Mouse (Mus musculus): Measurements from ENCODE around the gene Cds2. TPM values are rescaled to one million over a fixed set of nuclear protein-coding genes. Genes with fewer than 3 reads are reported as not detected.
"Not testable (repeated sequence)": the region's sequence is repeated elsewhere in the genome, so short reads cannot be mapped to it uniquely, and the experiment has no call there.

Gene Cds2
- 10 to 100 TPM; 71.2 to 73.3 TPM for total RNA-seq (2021)
- long read RNA-seq, experiment 1, full-length matches to known transcripts: 17 of 35 reads
- long read RNA-seq, experiment 1, partial matches to known transcripts: 1 of 35 reads
- long read RNA-seq, experiment 1, other reads (novel, unspliced or antisense): 17 of 35 reads
- long read RNA-seq, experiment 2, full-length matches to known transcripts: 7 of 17 reads
- long read RNA-seq, experiment 2, partial matches to known transcripts: 1 of 17 reads
- long read RNA-seq, experiment 2, other reads (novel, unspliced or antisense): 9 of 17 reads

- DNase-seq: peak; percentile 100
These were observed at the start of gene Cds2 for GRCm38 (mm10) chr2:132262879-132263398. Gene Cds2, plus strand, starts transcription at chr2:132263148.

DNA sequence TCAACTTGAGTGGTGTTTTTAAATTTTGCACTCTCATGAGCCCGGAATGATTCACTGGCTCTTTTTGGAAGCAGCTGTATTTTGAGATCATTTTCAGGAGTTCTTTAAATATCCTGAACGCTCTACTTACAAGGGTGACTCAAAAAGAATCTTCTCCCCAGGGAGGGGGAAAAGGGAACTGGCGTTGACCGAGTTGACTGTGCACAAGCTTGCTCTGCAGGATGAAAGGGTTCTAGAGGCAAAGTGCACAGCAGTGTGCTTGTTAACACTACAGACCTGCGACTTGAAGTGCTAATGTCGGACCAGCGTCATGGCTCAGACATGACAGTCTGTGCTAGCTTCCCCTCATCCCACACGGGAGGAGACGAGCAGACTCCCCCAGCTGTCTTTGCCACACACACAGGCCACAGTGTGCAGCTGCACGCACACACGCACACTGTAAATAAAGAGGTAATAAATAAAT is 41.3 kb upstream of the Cds2 start:
- peak; percentile 46 to 50 for DNase-seq

GRCm38 (mm10) chr2:132224359-132224758 is 38.6 kb upstream of the Cds2 start:
- DNase-seq: no peak

DNA sequence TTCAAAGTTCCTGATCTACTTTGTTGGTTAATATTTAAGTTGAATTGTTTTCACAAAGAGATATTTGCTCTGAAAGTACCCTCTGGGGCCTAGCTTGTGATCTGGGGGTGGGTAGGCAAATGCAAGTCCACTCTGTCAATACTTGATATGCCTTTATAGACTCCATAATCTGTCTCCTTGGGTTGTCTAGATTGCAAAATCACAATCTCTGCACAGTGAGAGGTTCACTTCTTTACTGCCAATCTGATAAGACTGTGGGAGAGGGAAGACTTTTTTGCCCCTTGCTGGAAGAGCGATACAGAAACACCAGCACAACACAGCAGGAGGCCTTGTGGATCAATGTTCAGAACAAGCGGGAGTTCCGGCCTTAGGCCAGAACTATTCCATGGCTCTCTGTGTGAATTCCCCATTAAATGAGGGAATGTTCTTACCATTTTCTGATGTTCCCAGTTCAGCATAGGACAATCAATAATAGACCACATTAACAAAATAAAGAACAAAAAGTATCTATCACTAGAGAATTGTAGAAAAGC is 30.5 kb upstream of the Cds2 start:
- DNase-seq: no peak

DNA sequence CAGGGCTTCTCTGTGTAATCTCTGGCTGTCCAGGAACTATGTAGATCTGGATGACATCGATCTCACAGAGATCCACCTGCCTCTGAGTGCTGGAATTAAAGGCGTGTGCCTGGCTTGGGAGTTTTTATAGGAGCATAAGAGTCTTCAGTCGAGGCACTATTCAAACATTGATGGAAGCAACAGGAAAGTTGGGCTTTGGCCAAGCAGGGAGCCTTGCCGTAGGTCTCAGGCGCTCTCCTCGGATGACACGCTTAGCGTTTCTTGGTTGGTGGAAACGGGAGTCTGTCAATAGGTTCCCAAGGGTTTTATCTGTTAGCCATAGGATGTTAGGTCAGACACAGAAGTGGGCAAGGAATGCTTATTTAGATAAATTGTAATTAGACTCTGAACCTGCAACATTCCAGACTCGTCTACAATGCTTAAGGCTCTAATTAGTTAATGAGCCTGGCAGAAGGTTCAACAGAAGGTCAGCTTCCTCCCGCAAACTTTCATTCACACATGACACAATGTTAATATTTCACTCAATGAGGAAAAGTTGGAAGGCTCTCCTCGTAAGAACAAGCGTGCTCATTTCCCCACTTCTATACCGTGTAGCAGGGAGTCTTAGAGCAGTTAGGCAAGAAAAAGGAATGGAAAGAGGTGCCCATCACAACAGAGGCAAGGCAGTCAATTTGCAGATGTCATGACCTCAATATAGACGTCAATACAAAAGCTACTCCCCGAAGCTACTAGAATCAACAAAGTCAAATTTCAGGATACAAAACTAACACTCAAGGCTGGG is 28.8 kb upstream of the Cds2 start:
- DNase-seq: no peak

DNA sequence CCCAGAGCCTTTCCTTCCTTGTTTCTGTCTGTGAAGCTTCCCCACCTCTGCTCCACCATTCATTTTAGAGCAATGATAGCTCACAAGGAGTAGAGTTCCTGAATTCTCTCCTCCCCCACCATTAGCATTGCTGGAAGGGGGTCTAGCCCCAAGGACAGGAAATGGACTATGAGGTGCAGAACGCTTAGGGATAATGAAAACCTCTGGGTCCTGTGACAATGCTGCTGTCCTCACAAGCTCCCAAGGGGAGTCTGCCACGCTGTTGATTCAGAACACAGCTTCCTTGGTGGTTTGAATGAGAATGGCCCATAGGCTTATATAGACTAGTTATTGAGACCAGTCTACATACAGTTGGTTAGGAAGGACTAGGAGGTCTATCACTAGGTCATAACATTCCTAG is 27.7 kb upstream of the Cds2 start:
- no peak for DNase-seq

DNA sequence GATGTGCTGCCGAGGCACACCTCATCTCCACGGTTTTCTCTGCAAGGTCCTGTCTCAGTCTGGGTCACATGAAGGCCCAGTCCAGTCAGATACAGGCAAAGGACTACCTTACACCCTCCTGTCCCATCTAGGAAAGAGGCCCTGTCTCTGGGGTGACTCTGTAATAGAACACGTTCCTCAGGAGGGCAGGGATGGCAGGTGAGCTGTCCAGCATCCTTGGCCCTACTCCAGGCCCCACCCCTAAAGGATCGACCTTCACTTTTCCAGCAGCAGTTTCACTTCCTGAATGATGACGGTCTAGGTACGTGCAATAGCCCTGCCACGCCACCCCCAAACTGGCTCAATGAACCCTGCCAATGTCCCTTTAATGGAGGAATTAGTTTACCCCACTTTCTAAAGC is 27.0 kb upstream of the Cds2 start:
- DNase-seq: peak in 1 of 2 experiments; percentile 28

DNA sequence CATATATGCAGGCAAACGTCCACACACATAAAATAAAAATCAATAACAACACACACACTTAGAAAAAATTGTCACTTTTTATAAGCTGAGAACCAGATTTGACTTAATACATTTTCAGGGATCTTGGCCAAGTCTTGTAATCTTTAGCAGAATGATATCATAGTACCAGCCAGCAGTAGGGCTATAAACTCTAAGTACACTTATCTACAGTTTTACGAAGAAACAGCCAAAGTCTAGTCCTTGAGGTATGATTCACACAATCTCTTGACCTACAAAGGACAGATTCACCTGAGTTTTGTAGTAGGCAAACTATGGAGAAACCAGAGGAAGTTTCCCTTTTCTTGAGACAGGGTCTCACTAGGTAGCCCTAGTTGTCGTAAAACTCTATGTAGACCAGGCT is 23.5 kb upstream of the Cds2 start:
- DNase-seq: not testable (repeated sequence)

GRCm38 (mm10) chr2:132240457-132240856 is 22.5 kb upstream of the Cds2 start:
- DNase-seq: peak; percentile 69 to 83

DNA sequence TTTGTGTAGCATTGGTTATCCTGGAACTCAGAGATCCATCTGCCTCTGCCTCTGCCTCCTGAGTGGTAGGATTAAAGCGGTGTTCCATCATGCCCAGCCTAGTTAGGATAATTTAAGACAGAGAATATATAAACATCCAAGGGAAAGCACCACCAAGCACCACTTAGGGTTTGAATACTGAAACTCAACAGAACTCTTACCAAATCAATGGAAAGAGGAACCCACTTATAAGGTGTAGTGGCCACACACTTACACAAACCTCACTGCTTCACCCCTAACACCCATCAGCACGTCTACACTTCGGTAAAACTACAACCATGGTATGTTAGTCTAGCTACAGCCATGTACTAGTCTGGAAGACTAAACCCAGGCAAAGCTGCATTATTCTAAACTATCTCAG is 19.6 kb upstream of the Cds2 start:
- DNase-seq: no peak

GRCm38 (mm10) chr2:132247539-132248313 is 15.2 kb upstream of the Cds2 start, which contains the start of gene Tmem230:
Gene Tmem230, minus strand, starts transcription at chr2:132247807.
- DNase-seq: peak; percentile 95 to 96

DNA sequence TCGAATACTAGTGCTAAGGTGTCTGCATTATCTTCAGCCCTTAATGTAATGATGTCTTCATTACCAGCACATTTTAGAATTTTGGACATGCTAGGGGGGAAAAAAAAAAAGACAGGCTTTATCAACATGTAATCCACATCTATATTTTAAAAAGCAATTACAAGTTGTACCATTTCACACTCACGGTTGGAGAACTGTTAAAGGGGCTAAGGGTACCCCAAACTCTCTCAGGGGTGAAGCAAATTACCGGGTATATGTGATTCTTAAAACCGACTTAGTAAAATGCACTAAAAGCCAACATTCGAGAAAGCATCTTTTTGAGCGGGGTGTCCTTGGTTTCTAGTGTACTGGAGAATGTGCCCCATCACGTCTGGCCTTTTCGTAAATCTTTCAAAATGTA is 11.0 kb upstream of the Cds2 start:
- DNase-seq: no peak

DNA sequence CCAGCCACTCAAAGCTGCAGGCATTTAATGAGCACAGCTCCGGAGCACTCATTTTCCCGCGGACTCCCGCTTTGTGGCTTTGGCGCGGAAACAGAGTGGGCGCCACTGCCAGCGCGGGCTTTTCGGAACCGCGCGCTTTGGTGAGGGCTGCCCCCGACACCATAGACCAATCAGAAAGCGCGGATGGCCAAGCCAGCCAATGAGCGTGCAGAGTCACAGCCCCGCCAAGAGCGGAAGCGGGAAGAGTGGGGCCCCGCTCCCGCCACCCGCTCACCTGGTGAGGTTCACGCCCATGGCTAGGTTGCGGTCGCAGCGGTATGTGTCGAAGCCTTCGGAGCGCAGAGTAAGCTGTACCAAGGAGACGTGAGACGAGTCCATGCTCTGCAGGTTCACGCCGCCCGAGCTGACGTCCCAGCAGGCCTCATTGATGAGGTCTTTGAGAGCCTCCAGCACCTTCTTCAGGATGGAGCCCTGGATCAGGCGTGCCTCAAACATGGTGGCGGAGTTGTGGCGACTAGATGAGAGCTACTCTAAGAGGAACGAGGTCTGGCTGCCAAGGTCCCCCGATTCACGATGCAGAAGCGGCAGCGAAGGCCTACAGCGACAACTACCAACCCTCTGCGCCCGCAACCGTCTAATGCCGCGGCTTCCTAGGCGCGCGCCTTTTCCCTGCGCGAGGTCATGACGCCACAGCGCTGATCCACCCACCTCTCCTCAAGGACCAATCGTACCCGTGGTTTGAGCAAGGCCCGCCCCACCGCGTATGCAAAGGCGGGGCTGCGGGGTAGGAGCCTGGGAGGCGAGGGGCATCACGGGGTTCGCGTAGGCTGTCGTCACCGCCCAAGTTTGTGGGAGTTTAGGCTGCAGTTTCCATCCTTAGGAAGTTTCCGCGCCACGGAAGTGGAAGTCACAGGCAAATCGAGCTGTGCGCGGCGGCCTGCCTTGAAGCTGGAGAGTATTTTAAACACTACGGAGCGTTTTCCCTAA is 10.1 kb upstream of the Cds2 start, which contains the start of gene Pcna:
Pcna (minus strand) TSS at position 773 of the 987 bp plus-strand sequence.
- DNase-seq: peak; percentile 98 to 99

DNA sequence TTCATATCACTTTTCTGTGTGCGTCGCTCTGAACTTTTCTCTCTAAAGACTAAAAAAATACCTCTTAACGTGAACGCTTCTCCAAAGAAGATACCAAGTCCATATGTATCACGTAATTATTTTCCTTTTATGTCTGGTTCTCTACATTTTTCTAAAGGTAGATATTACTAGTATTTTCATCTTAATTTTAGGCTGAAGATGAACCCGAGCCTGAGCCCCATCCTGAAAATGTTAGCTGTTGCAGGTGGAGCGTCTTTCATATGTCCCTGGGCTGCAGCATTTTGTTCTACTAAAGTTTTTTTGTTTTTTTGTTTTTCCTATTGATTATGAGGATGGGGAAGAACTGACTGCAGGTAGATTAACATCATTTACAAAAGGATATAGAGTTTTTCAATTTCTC is 9.3 kb upstream of the Cds2 start:
- no peak for DNase-seq

GRCm38 (mm10) chr2:132257350-132258068 is 5.4 kb upstream of the Cds2 start:
- DNase-seq: no peak

DNA sequence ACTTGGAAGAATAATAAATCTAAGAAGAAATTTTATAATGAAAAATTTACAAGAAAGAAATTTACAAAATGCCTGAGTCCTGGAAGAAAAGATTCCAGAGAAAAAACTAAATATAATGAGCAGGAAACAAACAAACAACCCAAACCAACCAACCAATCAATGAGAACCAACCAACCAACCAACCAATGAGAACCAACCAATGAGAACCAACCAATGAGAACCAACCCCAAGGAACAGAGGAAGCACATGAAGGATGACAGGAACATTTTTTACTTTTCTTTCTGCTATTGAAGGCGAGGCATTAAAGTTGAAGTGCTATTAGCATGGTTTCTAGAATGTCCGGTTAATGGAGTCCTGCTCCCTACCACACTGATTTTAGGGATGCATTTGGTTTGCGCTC is 2.3 kb upstream of the Cds2 start:
- DNase-seq: no peak

DNA sequence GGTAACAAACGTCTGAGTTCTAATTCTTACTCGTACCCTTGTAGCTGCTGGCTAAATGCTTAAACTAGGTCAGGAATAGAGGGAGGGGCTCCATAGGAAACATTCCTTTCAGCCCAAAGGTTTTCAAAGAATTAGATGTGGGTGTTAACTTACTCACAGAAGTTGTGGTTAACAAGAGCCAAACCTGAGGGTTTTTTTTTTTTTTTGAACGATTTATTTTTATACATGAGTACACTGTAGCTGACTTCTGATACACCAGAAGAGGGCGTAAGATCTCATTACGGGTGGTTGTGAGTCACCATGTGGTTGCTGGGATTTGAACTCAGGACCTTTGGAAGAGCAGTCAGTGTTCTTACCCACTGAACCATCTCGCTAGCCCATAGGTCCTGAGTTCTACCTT is 773 bp upstream of the Cds2 start:
- DNase-seq: no peak

DNA sequence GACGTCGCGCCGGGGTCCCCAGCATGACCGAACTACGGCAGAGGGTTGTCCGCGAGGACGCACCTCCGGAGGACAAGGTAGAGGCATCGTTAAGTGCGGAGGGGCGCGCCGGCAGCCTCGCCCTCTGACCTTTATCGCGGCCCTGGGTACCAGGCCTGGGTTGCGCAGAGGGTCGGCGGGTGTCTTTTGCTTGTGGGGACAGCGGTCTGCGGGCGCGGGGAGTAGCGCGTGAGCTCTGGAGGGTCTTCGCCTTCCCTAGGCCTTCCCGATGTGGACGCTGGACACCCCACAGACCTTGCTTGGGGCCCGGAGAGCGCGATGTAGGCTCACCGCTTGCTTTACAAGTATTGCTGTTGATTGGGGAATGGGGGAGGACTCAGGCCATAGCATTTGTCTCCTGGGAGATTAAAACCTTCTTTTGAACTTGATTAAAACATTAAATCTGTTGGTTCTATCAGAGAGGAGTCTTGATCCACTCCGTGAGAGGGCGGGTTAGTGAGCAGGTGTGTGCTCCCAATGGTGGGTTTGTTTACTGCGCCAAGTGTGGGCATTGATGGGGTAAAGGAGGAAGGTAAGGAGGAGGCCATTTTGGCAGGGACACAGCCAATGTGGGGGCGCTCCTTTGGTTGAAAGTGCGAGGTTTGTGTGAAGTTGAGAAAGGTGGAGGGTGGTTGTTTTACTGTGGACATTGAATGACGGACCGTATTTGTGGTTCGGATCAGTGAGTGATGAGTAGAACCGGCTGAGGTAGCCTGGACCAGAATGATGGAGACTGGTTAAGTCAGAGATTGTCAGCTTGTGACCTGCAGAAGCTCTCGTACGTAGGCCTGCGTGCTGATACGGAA is 695 bp downstream of the Cds2 start:
- peak; percentile 20 to 38 for DNase-seq

DNA sequence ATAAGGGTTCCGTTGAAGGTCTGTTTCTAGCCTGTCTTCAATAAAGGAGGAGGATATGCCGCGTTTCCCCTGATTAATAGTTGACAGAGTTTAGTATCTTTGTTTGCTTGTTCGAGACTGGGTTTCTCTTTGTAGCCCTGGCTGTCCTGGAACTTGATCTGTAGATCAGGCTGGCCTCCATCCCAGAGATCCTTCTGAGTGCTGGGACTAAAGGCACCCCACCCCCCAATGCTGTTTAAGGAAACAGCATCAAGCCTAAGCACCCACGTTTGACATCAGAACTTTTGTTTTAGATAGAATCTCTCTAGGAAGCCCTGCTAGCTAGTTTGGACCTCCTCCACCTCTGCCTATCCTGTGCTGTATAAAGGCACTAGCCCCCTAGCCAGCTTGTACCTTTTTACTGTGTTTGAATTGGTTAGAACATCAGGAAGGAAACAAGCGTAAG is 1.3 kb downstream of the Cds2 start:
- DNase-seq: no peak

All from adrenal gland, postnatal 36 days (tissue).